8 mouse cellular contexts compared by ENCODE assay signal in the genomic region with DNA sequence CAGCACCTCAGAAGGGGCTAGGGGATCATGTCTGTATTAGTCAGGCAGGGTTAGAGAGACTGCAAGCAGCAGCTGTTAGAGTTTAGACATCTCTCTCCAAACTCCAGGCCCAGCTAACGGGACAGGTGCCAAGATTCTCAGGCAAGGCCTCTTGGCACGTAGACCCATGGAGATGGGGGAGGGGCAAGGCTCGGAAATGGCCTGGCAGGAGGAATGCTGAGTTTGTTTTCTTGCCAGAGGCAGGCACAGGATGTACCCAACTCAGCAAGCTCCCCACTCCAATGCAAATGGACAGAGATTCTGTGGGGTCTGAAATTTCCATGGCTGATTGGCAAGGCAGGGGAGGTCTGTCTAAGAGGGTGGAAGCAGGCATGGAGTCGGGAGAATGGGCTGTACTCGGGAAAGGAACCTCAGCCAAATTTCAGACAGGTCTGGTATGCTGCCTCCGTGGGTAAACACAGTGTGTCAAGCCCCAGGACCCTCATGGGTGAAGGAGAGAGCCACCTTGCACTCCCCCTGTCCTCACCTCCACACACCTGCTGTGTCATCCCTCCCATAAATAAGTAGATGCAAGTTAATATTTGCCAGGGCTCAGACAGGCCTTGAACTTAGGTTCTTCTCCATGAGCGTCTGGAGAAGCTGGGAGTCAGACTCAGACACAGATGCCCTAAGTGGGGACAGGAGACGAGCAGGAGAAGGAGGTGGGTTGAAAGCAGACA. TPM values are rescaled to one million over a fixed set of nuclear protein-coding genes. Genes with fewer than 3 reads are reported as not detected.
DNase-seq lines count a peak whose midpoint lies in the region.

No protein-coding gene starts in this region.

- intact Hi-C loops in heart, postnatal 36 days (cut with DNase I) = no loop called here

- peak; percentile 58 for DNase-seq in 3134 (ENCODE audit: extremely low read depth, insufficient read length, low spot score)
- DNase-seq in adrenal gland, adult 18-20 months (ENCODE audit: low spot score in 2 of 2) = peak; percentile 58 to 68
- peak; percentile 65 to 75 for DNase-seq in frontal cortex, adult 2 months (ENCODE audit: extremely low spot score in 1 of 2, low spot score in 1 of 2)
- peak; percentile 77 to 79 for DNase-seq in heart, postnatal 36 days
- DNase-seq in left cerebral cortex, adult 11 months (ENCODE audit: low spot score) = peak; percentile 63
- peak; percentile 96 for DNase-seq in lung, postnatal 36 days
- peak; percentile 84 for DNase-seq in testis, postnatal 14 days (ENCODE audit: low spot score)
- DNase-seq in thymus, postnatal 4 days = no peak

RNA-seq across cellular contexts. Expression of a gene that starts 19.4 kb away (rescaled TPM):
- 100 to 1,000 TPM; 116 to 190 TPM for total RNA-seq in adrenal gland, adult 18-20 months (2021)
- 97.6 and 107 TPM in 2 replicates for polyA plus RNA-seq in frontal cortex, adult 2 months (2012; rRNA removed)
- 1,000 to 10,000 TPM; 1,714 to 2,029 TPM for total RNA-seq in heart, postnatal 36 days (2021)

RNA-seq across cellular contexts. Expression of a gene that starts 52.0 kb away (rescaled TPM):
- 10 to 100 TPM; 62.7 to 75.9 TPM for total RNA-seq in adrenal gland, adult 18-20 months (2021)
- 15.9 and 16.9 TPM in 2 replicates for polyA plus RNA-seq in frontal cortex, adult 2 months (2012; rRNA removed)
- 10 to 100 TPM; 12.1 to 12.4 TPM for total RNA-seq in heart, postnatal 36 days (2021)

Comparison
In these comparisons a context has a peak if more than half of its experiments do, and no peak if none do; other contexts are left out.
1. RNA of a gene that starts 19.4 kb away (total RNA-seq): 1,714 to 2,029 TPM in heart, postnatal 36 days; 116 to 190 TPM in adrenal gland, adult 18-20 months; every median in the first group is over 4 times any median in the second.
2. RNA of a gene that starts 52.0 kb away (total RNA-seq): 62.7 to 75.9 TPM in adrenal gland, adult 18-20 months; 12.1 to 12.4 TPM in heart, postnatal 36 days; every median in the first group is over 4 times any median in the second.